Mouse (Mus musculus): Measurements from ENCODE around the gene Prdm11.

DNA sequence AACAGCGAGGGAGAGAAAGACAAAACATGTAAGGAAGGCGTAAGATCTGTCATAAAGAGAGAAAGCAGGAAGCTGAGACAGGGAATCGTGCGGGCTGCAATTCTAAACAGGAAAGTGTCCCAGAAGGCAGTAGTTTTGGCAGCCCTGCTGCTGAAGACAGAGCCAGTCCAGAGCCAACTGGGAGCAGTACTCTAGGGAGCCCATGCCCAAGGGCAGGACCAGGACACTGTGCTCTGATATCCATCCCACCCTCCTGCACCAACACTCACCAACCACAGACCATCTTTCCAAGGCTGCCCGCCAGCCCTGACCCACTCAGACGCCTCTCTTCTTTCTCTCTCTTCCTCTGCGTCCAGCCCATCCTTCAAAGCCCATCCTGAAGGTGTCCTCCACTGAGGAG lies 5.1 kb downstream of the Prdm11 start:
- TF ChIP-seq CTCF (IDR thresholded peaks at IDR 0.05; ENCODE audit: low read depth, low read length): no peak
- no peak for TF ChIP-seq POLR2AphosphoS5 (IDR thresholded peaks at IDR 0.05; ENCODE audit: insufficient replicate concordance, low read depth, low read length)
- TF ChIP-seq GATA2 (IDR thresholded peaks at IDR 0.05; ENCODE audit: borderline replicate concordance, low read depth, low read length): no peak
- TF ChIP-seq TAL1 (conservative IDR thresholded peaks at IDR 0.05; ENCODE audit: low read depth, low read length): no peak
- no peak for TF ChIP-seq GATA1 (IDR thresholded peaks at IDR 0.05; ENCODE audit: borderline replicate concordance, low read length)

Measured in G1E (cell line).